Comparison of ENCODE assay signal across 22 mouse cellular contexts in the genomic region with DNA sequence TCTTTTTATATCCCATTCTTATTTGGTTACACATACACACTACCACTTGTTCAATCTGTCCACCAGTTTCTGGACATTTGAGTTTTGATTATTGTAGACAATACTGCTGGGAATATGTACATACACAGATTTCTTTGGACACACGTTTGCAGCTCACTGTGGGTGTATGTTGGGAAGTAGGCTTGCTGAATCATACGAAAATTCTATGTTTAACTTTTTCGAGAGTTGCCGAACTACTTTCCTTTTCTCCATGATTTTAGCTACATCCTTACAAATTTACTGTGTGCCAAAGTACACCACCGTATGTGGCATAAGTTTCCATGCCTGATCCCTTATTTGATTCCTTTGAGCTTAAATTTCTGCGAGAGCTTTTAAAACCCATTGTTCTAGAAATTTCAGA.
"Had no signal": no experiment of that assay in that cellular context is flagged by ENCODE, and none has a peak within 500 bp of the region (broad histone marks: within the 10 kb centered on the region; RNA-seq: fewer than 3 reads in every experiment).

No protein-coding gene starts in this region.

- H3K4me1 ChIP-seq: limb, embryonic 10.5 days; limb, embryonic 13.5 days; midbrain, embryonic 10.5 days; midbrain, embryonic 13.5 days; neural tube, embryonic 13.5 days had no signal

- H3K27ac ChIP-seq: limb, embryonic 10.5 days; limb, embryonic 13.5 days; lung, embryonic 15.5 days; midbrain, embryonic 10.5 days; midbrain, embryonic 13.5 days; neural tube, embryonic 13.5 days; stomach, postnatal 0 days had no signal

- ATAC-seq: inflammation-experienced regulatory T-cells, adult 6 months; intestine, embryonic 16.5 days; midbrain, embryonic 13.5 days; midbrain, embryonic 16.5 days had no signal

- H3K4me3 ChIP-seq: limb, embryonic 10.5 days; limb, embryonic 13.5 days; lung, embryonic 15.5 days; megakaryocyte, embryonic 14.5 days; midbrain, embryonic 10.5 days; midbrain, embryonic 13.5 days; myocyte; neural tube, embryonic 13.5 days had no signal

- DNase-seq: kidney, adult 18-20 months; kidney, adult 9 months; kidney, postnatal 14 days; kidney, postnatal 4 days; lung, adult 18-20 months; lung, postnatal 10 days; lung, postnatal 36 days; retina, postnatal 1 day; right cerebral cortex, postnatal 4 days; thymus, postnatal 25 days had no signal

- H3K4me2 ChIP-seq: limb, embryonic 13.5 days; lung, embryonic 15.5 days; midbrain, embryonic 13.5 days; neural tube, embryonic 13.5 days had no signal

- H3K27me3 ChIP-seq: limb, embryonic 13.5 days; lung, embryonic 15.5 days; megakaryocyte, embryonic 14.5 days; midbrain, embryonic 13.5 days; neural tube, embryonic 13.5 days had no signal

- H3K9ac ChIP-seq: limb, embryonic 13.5 days; lung, embryonic 15.5 days; midbrain, embryonic 13.5 days; neural tube, embryonic 13.5 days had no signal

- H3K36me3 ChIP-seq: limb, embryonic 10.5 days; limb, embryonic 13.5 days; lung, embryonic 15.5 days; midbrain, embryonic 10.5 days; midbrain, embryonic 13.5 days; neural tube, embryonic 13.5 days had no signal

- H3K9me3 ChIP-seq: limb, embryonic 10.5 days; limb, embryonic 13.5 days; lung, embryonic 15.5 days; megakaryocyte, embryonic 14.5 days; midbrain, embryonic 10.5 days; midbrain, embryonic 13.5 days; neural tube, embryonic 13.5 days had no signal
